Mouse (Mus musculus) testis, postnatal 14 days (tissue): ENCODE results near the gene Dolpp1.

Source experiments
- DNase-seq: peaks from one replicate; pipeline ENCODE4 v3.0.0; 2021; ENCODE audit warnings: low spot score

Dolpp1 gene

GRCm38 (mm10) chr2:30392114-30392576 lies at the start of gene Dolpp1:
Gene Dolpp1, plus strand, starts transcription at chr2:30392254.
- peak; percentile 100 for DNase-seq

- DNase-seq: no peak
Observed at GRCm38 (mm10) chr2:30342544-30342943, 49.5 kb upstream of the Dolpp1 start.

- DNase-seq: no peak
Observed at GRCm38 (mm10) chr2:30343601-30344137, 48.4 kb upstream of the Dolpp1 start.

- no peak for DNase-seq
Observed at GRCm38 (mm10) chr2:30345971-30346676, 45.9 kb upstream of the Dolpp1 start.

GRCm38 (mm10) chr2:30349196-30349595 lies 42.9 kb upstream of the Dolpp1 start:
- DNase-seq: no peak

- no peak for DNase-seq
Observed at GRCm38 (mm10) chr2:30351149-30351548, 40.9 kb upstream of the Dolpp1 start.

- DNase-seq: no peak
Observed at GRCm38 (mm10) chr2:30355861-30356260, 36.2 kb upstream of the Dolpp1 start.

GRCm38 (mm10) chr2:30356266-30356665 lies 35.8 kb upstream of the Dolpp1 start:
- DNase-seq: no peak

- no peak for DNase-seq
Observed at GRCm38 (mm10) chr2:30356906-30357305, 35.1 kb upstream of the Dolpp1 start.

GRCm38 (mm10) chr2:30357552-30358510 lies 34.2 kb upstream of the Dolpp1 start:
- DNase-seq: peak; percentile 40

GRCm38 (mm10) chr2:30358533-30359531 lies 33.2 kb upstream of the Dolpp1 start, which contains the start of gene Sh3glb2:
Gene Sh3glb2, minus strand, starts transcription at chr2:30359337.
- peak; percentile 83 for DNase-seq

- no peak for DNase-seq
Observed at GRCm38 (mm10) chr2:30360626-30361025, 31.4 kb upstream of the Dolpp1 start.

GRCm38 (mm10) chr2:30362865-30363264 lies 29.2 kb upstream of the Dolpp1 start:
- no peak for DNase-seq

- peak; percentile 99 for DNase-seq
Observed at GRCm38 (mm10) chr2:30363773-30364650, 28.0 kb upstream of the Dolpp1 start, which contains the start of gene Miga2. Gene Miga2, plus strand, starts transcription at chr2:30364233.

GRCm38 (mm10) chr2:30365281-30366069 lies 26.6 kb upstream of the Dolpp1 start:
- DNase-seq: no peak

GRCm38 (mm10) chr2:30366203-30366602 lies 25.9 kb upstream of the Dolpp1 start:
- DNase-seq: no peak

GRCm38 (mm10) chr2:30371544-30371943 lies 20.5 kb upstream of the Dolpp1 start:
- DNase-seq: no peak

- no peak for DNase-seq
Observed at GRCm38 (mm10) chr2:30372726-30373125, 19.3 kb upstream of the Dolpp1 start.

- no peak for DNase-seq
Observed at GRCm38 (mm10) chr2:30375893-30376292, 16.2 kb upstream of the Dolpp1 start.
